Mouse (Mus musculus): ENCODE measurements around the gene Togaram1. TPM values are rescaled to one million over a fixed set of nuclear protein-coding genes. Genes with fewer than 3 reads are reported as not detected.

Togaram1 gene
- polyA plus RNA-seq (2015; fragmentation: Nextera tagmentation; extraction: Ambion mirVana), result 23.8 and 28.0 TPM in 2 replicates

GRCm38 (mm10) chr12:64965124-64966026 lies at the start of gene Togaram1, which contains the start of gene Klhl28:
Gene Togaram1, plus strand, starts transcription at chr12:64965804.
Gene Klhl28, minus strand, starts transcription at chr12:64965534.
- whole genome bisulfite sequencing, result under 1% methylated on average over 45 of the region's 45 CpGs
- Histone ChIP-seq H3K9ac (peak within 1 kb of the TSS; percentile 80), H3K4me2 (replicated peaks) (peak within 1 kb of the TSS; percentile 86), H3K4me1 (replicated peaks) (no peaks in the 10 kb centered on the region), H3K27ac (peak within 1 kb of the TSS; percentile 79), H3K9me3 (no peaks in the 10 kb centered on the region), H3K27me3 (replicated peaks) (no peaks in the 10 kb centered on the region), H3K4me3 (replicated peaks) (peak within 1 kb of the TSS; percentile 74), H3K36me3 (no peaks in the 10 kb centered on the region)
- ATAC-seq, result peak; percentile 99

- no peaks in the 10 kb centered on the region for H3K27me3 ChIP-seq (replicated peaks)
- no peaks in the 10 kb centered on the region for H3K4me1 ChIP-seq (replicated peaks)
- H3K4me2 ChIP-seq (replicated peaks), result no peak overlapping the region
- H3K9me3 ChIP-seq, result no peaks in the 10 kb centered on the region
- no peak overlapping the region for H3K27ac ChIP-seq
- no peak overlapping the region for H3K9ac ChIP-seq
- no peak for ATAC-seq
- H3K4me3 ChIP-seq (replicated peaks), result no peak overlapping the region
- no peaks in the 10 kb centered on the region for H3K36me3 ChIP-seq
Observed at GRCm38 (mm10) chr12:64916735-64917134, 48.9 kb upstream of the Togaram1 start.

GRCm38 (mm10) chr12:64917578-64918471 lies 47.8 kb upstream of the Togaram1 start, which contains the start of gene Gm527:
Gene Gm527, plus strand, starts transcription at chr12:64917906.
- ATAC-seq, result peak; percentile 100

GRCm38 (mm10) chr12:64937493-64937892 lies 28.1 kb upstream of the Togaram1 start:
- Histone ChIP-seq H3K4me2 (replicated peaks) (no peak overlapping the region), H3K27ac (no peak overlapping the region), H3K4me1 (replicated peaks) (no peaks in the 10 kb centered on the region), H3K27me3 (replicated peaks) (no peaks in the 10 kb centered on the region), H3K36me3 (no peaks in the 10 kb centered on the region; the same call in 1 of the 2 replicates), H3K9me3 (no peaks in the 10 kb centered on the region), H3K9ac (no peak overlapping the region), H3K4me3 (replicated peaks) (no peak overlapping the region)
- 88% methylated on average over 2 of the region's 2 CpGs for WGBS
- no peak for ATAC-seq

More at GRCm38 (mm10) chr12:64917578-64918471, 47.8 kb upstream of the Togaram1 start, which contains the start of gene Gm527:
- Histone ChIP-seq H3K27ac (0 out of 2 replicates have a peak within 1 kb of the TSS, but pooled peaks have one; percentile 22), H3K36me3 (no peaks in the 10 kb centered on the region), H3K9ac (peak within 1 kb of the TSS; percentile 80), H3K4me1 (replicated peaks) (no peaks in the 10 kb centered on the region), H3K27me3 (replicated peaks) (no peaks in the 10 kb centered on the region), H3K4me3 (replicated peaks) (peak within 1 kb of the TSS; percentile 88), H3K4me2 (replicated peaks) (peak within 1 kb of the TSS; percentile 76), H3K9me3 (no peaks in the 10 kb centered on the region)
- under 1% methylated on average over 71 of the region's 93 CpGs for WGBS

- no peaks in the 10 kb centered on the region for H3K4me1 ChIP-seq (replicated peaks)
- no peaks in the 10 kb centered on the region for H3K9me3 ChIP-seq
- ATAC-seq, result no peak
- no peaks in the 10 kb centered on the region for H3K36me3 ChIP-seq
- H3K4me2 ChIP-seq (replicated peaks), result peak overlapping the region; percentile 75
- WGBS, result 20% methylated on average over 4 of the region's 4 CpGs
- H3K4me3 ChIP-seq (replicated peaks), result peak overlapping the region; percentile 74
- H3K27me3 ChIP-seq (replicated peaks), result no peaks in the 10 kb centered on the region
- peak overlapping the region; percentile 37; the same call in 1 of the 2 replicates for H3K27ac ChIP-seq
- peak overlapping the region; percentile 49 for H3K9ac ChIP-seq
Observed at GRCm38 (mm10) chr12:64964560-64964959, 1.0 kb upstream of the Togaram1 start.

- WGBS, result under 1% methylated on average over 44 of the region's 44 CpGs
Observed at GRCm38 (mm10) chr12:64966101-64966631, 562 bp downstream of the Togaram1 start.

GRCm38 (mm10) chr12:64966652-64967435 lies 1.2 kb downstream of the Togaram1 start:
- Histone ChIP-seq H3K9me3 (no peaks in the 10 kb centered on the region), H3K4me1 (replicated peaks) (peaks cover under 1% of the 10 kb centered on the region; the same call in 1 of the 2 replicates), H3K27me3 (replicated peaks) (no peaks in the 10 kb centered on the region), H3K4me2 (replicated peaks) (peak overlapping the region; percentile 86), H3K9ac (peak overlapping the region; percentile 80), H3K27ac (peak overlapping the region; percentile 79; the same call in 1 of the 2 replicates), H3K36me3 (no peaks in the 10 kb centered on the region), H3K4me3 (replicated peaks) (peak overlapping the region; percentile 74)
- 2% methylated on average over 19 of the region's 19 CpGs for WGBS
- no peak for ATAC-seq

More at GRCm38 (mm10) chr12:64966101-64966631, 562 bp downstream of the Togaram1 start:
- no peaks in the 10 kb centered on the region; the same call in 1 of the 2 replicates for H3K4me1 ChIP-seq (replicated peaks)
- peak; percentile 34 for ATAC-seq
- H3K27me3 ChIP-seq (replicated peaks), result no peaks in the 10 kb centered on the region
- H3K27ac ChIP-seq, result peak overlapping the region; percentile 79
- peak overlapping the region; percentile 74 for H3K4me3 ChIP-seq (replicated peaks)
- H3K9me3 ChIP-seq, result no peaks in the 10 kb centered on the region
- H3K4me2 ChIP-seq (replicated peaks), result peak overlapping the region; percentile 86
- no peaks in the 10 kb centered on the region for H3K36me3 ChIP-seq
- H3K9ac ChIP-seq, result peak overlapping the region; percentile 80

- ATAC-seq, result no peak
- Histone ChIP-seq H3K27me3 (replicated peaks) (no peaks in the 10 kb centered on the region), H3K27ac (no peak overlapping the region), H3K4me2 (replicated peaks) (peak overlapping the region; percentile 86), H3K9ac (peak overlapping the region; percentile 80), H3K4me1 (replicated peaks) (peaks cover 5% of the 10 kb centered on the region; the same call in 1 of the 2 replicates), H3K9me3 (no peaks in the 10 kb centered on the region), H3K36me3 (no peaks in the 10 kb centered on the region), H3K4me3 (replicated peaks) (peak overlapping the region; percentile 74)
- WGBS, result under 1% methylated on average over 9 of the region's 9 CpGs
Observed at GRCm38 (mm10) chr12:64967470-64967869, 1.9 kb downstream of the Togaram1 start.

- Histone ChIP-seq H3K4me2 (replicated peaks) (peak overlapping the region; percentile 86), H3K9me3 (no peaks in the 10 kb centered on the region), H3K27ac (no peak overlapping the region), H3K9ac (peak overlapping the region; percentile 80), H3K4me3 (replicated peaks) (peak overlapping the region; percentile 74), H3K4me1 (replicated peaks) (peaks cover 5% of the 10 kb centered on the region; the same call in 1 of the 2 replicates), H3K36me3 (no peaks in the 10 kb centered on the region), H3K27me3 (replicated peaks) (no peaks in the 10 kb centered on the region)
- ATAC-seq, result no peak
- 1% methylated on average over 2 of the region's 2 CpGs for WGBS
Observed at GRCm38 (mm10) chr12:64968067-64968466, 2.5 kb downstream of the Togaram1 start.

- Histone ChIP-seq H3K9me3 (no peaks in the 10 kb centered on the region), H3K9ac (no peak overlapping the region), H3K27ac (no peak overlapping the region), H3K4me2 (replicated peaks) (no peak overlapping the region), H3K4me1 (replicated peaks) (peaks cover 5% of the 10 kb centered on the region; the same call in 1 of the 2 replicates), H3K36me3 (no peaks in the 10 kb centered on the region), H3K4me3 (replicated peaks) (no peak overlapping the region), H3K27me3 (replicated peaks) (no peaks in the 10 kb centered on the region)
- no peak for ATAC-seq
Observed at GRCm38 (mm10) chr12:64971399-64971798, 5.8 kb downstream of the Togaram1 start.

GRCm38 (mm10) chr12:64972063-64972462 lies 6.5 kb downstream of the Togaram1 start:
- Histone ChIP-seq H3K4me3 (replicated peaks) (no peak overlapping the region), H3K4me1 (replicated peaks) (peaks cover 5% of the 10 kb centered on the region; the same call in 1 of the 2 replicates), H3K9me3 (no peaks in the 10 kb centered on the region), H3K4me2 (replicated peaks) (no peak overlapping the region; the same call in 1 of the 2 replicates), H3K27ac (no peak overlapping the region), H3K27me3 (replicated peaks) (no peaks in the 10 kb centered on the region), H3K36me3 (no peaks in the 10 kb centered on the region), H3K9ac (no peak overlapping the region)
- ATAC-seq, result no peak
- WGBS, result 68% methylated on average over 6 of the region's 6 CpGs
